Mouse (Mus musculus) kidney, postnatal 0 days (tissue): Measurements from ENCODE around the gene Actr5. TPM values are rescaled to one million over a fixed set of nuclear protein-coding genes. Genes with fewer than 3 reads are reported as not detected.
A peak's percentile ranks its signal among the peaks of the same experiment; 100 is the strongest.

Experiments
- ATAC-seq: fragments of 200-750 bp; cut with Nextera tagmentation; replicated peaks from 2 replicates; pipeline ENCODE4 v1.8.0; 2017; ENCODE audit warnings: low read depth, moderate number of reproducible peaks, moderate TSS enrichment, moderate library complexity; ENCODE audit not compliant: low FRiP score
- DNase-seq: peaks from one replicate; pipeline ENCODE4 v3.0.0-alpha.2; 2016; ENCODE audit warnings: low spot score
- H3K27ac ChIP-seq: fragments of 300-500 bp; sonication (generic); 2 replicates; pipeline ENCODE4 v1.5.1; 2014; ENCODE audit warnings: mild to moderate bottlenecking
- H3K27me3 ChIP-seq: fragments of 300-500 bp; sonication (generic); 2 replicates; pipeline ENCODE4 v1.6.1; 2014; ENCODE audit warnings: low read length, mixed read lengths; ENCODE audit not compliant: insufficient read depth
- H3K36me3 ChIP-seq: fragments of 300-500 bp; sonication (generic); 2 replicates; pipeline ENCODE4 v1.6.1; 2014; ENCODE audit warnings: low read length, mixed read lengths; ENCODE audit not compliant: insufficient read depth
- H3K4me1 ChIP-seq: fragments of 300-500 bp; sonication (generic); replicated peaks from 2 replicates; pipeline ENCODE4 v1.6.1; 2014; ENCODE audit warnings: antibody characterized with exemption, low read length, mixed read lengths; ENCODE audit not compliant: insufficient read depth
- H3K4me2 ChIP-seq: fragments of 300-500 bp; sonication (generic); 2 replicates; pipeline ENCODE4 v1.6.1; 2014; ENCODE audit warnings: mild to moderate bottlenecking, low read length, moderate library complexity, mixed read lengths
- H3K4me3 ChIP-seq: fragments of 300-500 bp; sonication (generic); replicated peaks from 2 replicates; pipeline ENCODE4 v1.5.1; 2014; ENCODE audit warnings: low read depth, low read length
- H3K9ac ChIP-seq: fragments of 300-500 bp; sonication (generic); 2 replicates; pipeline ENCODE4 v1.6.1; 2014; ENCODE audit warnings: low read depth, low read length
- H3K9me3 ChIP-seq: fragments of 300-500 bp; sonication (generic); replicated peaks from 2 replicates; pipeline ENCODE4 v1.6.1; 2016; ENCODE audit warnings: low read length, inconsistent platforms, mixed read lengths
- CTCF ChIP-seq: IDR thresholded peaks from 2 replicates; pipeline ENCODE4 v1.5.1; 2016; ENCODE audit warnings: antibody characterized with exemption, low read depth, mild to moderate bottlenecking, moderate library complexity
- WGBS: fragments of 180-500 bp; shearing (Covaris S2); extraction: QIAGEN DNeasy Blood & Tissue Kit; methylation state at CpG from one replicate; pipeline ENCODE4 v1.1.7; 2014; 5-methylcytosine and 5-hydroxymethylcytosine counted together
- microRNA counts: library from miRNA; unstranded; fragments of <30 nt; microRNA quantifications from one replicate; lab custom pipeline; 2015
- microRNA-seq: library from miRNA; unstranded; fragments of <30 nt; microRNA quantifications from one replicate; pipeline ENCODE4, GENCODE M21; 2016
- polyA plus RNA-seq: library from polyadenylated mRNA; unstranded; fragments of >200 nt; fragmentation: Nextera tagmentation; extraction: Ambion mirVana; gene quantifications from 2 replicates; pipeline ENCODE4 v1.2.1, GENCODE M21; 2015

Gene Actr5
- polyA plus RNA-seq, 1 experiment from 2014 or later: 9.1 TPM

DNA sequence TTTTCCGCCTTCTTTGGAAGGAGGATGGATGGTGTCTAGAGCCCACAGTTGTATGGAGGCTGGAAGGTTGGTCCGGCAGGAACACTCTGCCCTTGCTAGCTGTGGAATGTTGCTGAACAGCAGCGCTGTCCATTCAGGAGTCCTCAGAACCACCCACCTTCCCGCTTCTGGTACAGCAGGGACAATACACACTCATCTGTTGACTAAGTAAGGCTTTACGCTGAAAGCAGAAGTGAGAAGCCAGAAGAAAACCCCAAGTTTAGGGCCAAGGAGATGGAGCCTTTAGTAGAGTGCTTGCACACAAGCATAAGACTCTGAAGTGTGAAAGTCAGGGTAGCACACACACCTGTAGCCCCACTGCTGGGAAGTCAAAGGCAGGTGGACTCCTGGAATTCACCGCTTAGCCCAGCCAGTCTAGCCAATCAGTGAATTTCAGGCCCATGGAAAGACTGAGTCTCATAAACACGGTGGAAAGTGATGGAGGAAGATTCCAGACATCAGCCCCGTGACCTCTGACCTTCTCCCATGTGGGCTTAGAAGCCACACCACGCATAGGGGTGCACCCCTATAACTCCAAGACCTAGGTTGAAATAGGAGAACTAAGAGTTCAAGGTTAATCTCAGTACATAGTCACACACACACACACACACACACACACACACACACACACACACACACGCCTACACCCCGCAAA, 57.8 kb downstream of the Actr5 start:
- H3K4me1 ChIP-seq: no peaks in the 10 kb centered on the region
- ATAC-seq (no peak), DNase-seq (no peak)
- H3K4me2 ChIP-seq: no peak overlapping the region
- no peak for TF ChIP-seq CTCF
- WGBS: 40% methylated on average over 11 of the region's 11 CpGs
- H3K9ac ChIP-seq: no peak overlapping the region
- no peak overlapping the region for H3K27ac ChIP-seq
- H3K9me3 ChIP-seq: no peaks in the 10 kb centered on the region
- no peaks in the 10 kb centered on the region for H3K36me3 ChIP-seq
- H3K27me3 ChIP-seq: no peaks in the 10 kb centered on the region
- H3K4me3 ChIP-seq: no peak overlapping the region

DNA sequence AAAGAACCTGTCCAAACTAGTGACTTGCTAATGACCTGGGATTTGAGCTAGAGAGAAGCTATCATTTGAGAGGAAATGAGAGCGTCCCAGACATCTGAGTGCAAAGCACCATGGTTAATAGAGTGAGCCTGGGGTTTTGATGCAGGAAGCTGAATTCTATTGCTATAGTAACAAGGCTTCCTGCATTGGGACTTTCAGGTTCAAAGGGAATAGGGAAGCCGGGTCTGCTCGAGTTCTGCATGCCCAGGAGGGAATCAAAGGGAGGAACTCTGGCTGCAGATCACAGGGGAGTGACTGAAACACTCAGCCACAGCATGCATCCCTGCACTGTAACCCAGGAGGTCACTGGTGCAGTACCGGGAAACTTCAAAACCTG, 58.3 kb downstream of the Actr5 start:
- H3K9ac ChIP-seq: no peak overlapping the region
- H3K36me3 ChIP-seq: no peaks in the 10 kb centered on the region
- H3K4me2 ChIP-seq: no peak overlapping the region
- DNase-seq (peak; percentile 71), ATAC-seq (no peak)
- H3K9me3 ChIP-seq: no peaks in the 10 kb centered on the region
- no peak overlapping the region for H3K4me3 ChIP-seq
- 7% methylated on average over 4 of the region's 4 CpGs for WGBS
- H3K4me1 ChIP-seq: 0 out of 2 replicates have a peak, but pooled peaks cover 5% of the 10 kb centered on the region
- TF ChIP-seq CTCF: no peak
- H3K27ac ChIP-seq: no peak overlapping the region
- no peaks in the 10 kb centered on the region for H3K27me3 ChIP-seq

GRCm38 (mm10) chr2:158684247-158684843, 59.7 kb downstream of the Actr5 start:
- H3K9me3 ChIP-seq: no peaks in the 10 kb centered on the region
- 49% methylated on average over 9 of the region's 9 CpGs for WGBS
- H3K9ac ChIP-seq: no peak overlapping the region
- TF ChIP-seq CTCF: no peak
- 0 out of 2 replicates have a peak, but pooled peaks cover 14% of the 10 kb centered on the region for H3K4me1 ChIP-seq
- H3K4me3 ChIP-seq: no peak overlapping the region
- H3K4me2 ChIP-seq: no peak overlapping the region
- H3K36me3 ChIP-seq: no peaks in the 10 kb centered on the region
- ATAC-seq (no peak), DNase-seq (no peak)
- H3K27ac ChIP-seq: no peak overlapping the region
- H3K27me3 ChIP-seq: no peaks in the 10 kb centered on the region

DNA sequence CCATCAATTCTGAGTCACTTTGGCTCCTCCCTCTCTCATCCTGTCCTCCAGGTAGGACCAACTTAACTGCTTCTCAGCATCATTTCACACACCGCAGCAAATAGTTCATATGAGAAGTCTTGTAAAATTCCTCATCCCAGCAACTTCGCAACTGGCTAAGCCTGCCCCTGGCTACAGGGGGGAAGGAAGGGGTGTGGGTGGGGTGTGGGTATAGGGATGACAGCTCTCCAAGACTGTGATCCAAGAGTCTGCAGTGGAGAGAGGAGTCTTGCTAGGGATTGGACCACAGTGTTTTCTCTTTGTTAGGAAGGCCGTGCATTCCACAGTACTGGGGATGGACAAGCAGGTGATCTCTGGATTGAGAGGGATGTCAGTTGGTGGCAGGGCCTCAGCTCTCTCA, 60.2 kb downstream of the Actr5 start:
- peaks cover 14% of the 10 kb centered on the region; the same call in 1 of the 2 replicates for H3K4me1 ChIP-seq
- no peak overlapping the region for H3K4me2 ChIP-seq
- ATAC-seq: no peak
- no peaks in the 10 kb centered on the region for H3K9me3 ChIP-seq
- TF ChIP-seq CTCF: no peak
- H3K4me3 ChIP-seq: no peak overlapping the region
- no peaks in the 10 kb centered on the region for H3K36me3 ChIP-seq
- H3K9ac ChIP-seq: no peak overlapping the region
- H3K27ac ChIP-seq: no peak overlapping the region
- 33% methylated on average over 3 of the region's 3 CpGs for WGBS
- no peaks in the 10 kb centered on the region for H3K27me3 ChIP-seq
- DNase-seq: no peak

DNA sequence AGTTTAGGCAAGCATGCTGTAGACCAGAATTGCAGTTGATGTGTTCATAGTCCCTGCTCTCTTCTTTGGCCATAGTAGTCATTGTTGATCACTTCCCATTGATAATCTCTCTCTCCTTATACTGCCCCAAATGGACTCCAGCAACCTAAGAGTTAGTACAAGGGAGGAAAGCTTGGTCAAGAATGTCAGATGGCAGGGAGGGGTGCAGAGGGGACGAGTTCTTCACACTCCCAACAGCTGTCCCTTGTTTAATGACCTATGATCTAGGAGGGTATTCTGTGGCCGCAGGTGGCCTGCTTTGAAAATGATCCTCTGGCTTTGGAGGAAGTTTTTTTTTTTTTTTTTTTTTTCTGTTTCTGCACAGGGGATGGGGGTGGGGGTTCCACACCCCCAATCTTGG, 61.7 kb downstream of the Actr5 start:
- Histone ChIP-seq H3K36me3 (no peaks in the 10 kb centered on the region), H3K4me2 (no peak overlapping the region), H3K27me3 (no peaks in the 10 kb centered on the region), H3K27ac (no peak overlapping the region), H3K4me3 (no peak overlapping the region), H3K4me1 (peaks cover 14% of the 10 kb centered on the region; the same call in 1 of the 2 replicates), H3K9ac (no peak overlapping the region), H3K9me3 (no peaks in the 10 kb centered on the region)
- TF ChIP-seq CTCF: no peak
- WGBS: 32% methylated on average over 2 of the region's 2 CpGs
- ATAC-seq (no peak), DNase-seq (peak; percentile 76)

- DNase-seq (peak; percentile 75), ATAC-seq (no peak)
- TF ChIP-seq CTCF: no peak; the same call in 1 of the 2 replicates
- Histone ChIP-seq H3K27ac (peak overlapping the region; percentile 61), H3K4me2 (peak overlapping the region; percentile 46), H3K27me3 (no peaks in the 10 kb centered on the region), H3K9ac (peak overlapping the region; percentile 24; the same call in 1 of the 2 replicates), H3K36me3 (no peaks in the 10 kb centered on the region), H3K9me3 (no peaks in the 10 kb centered on the region), H3K4me3 (peak overlapping the region; percentile 13; the same call in 1 of the 2 replicates), H3K4me1 (peaks cover 14% of the 10 kb centered on the region; the same call in 1 of the 2 replicates)
- WGBS: 9% methylated on average over 25 of the region's 25 CpGs
Measured at GRCm38 (mm10) chr2:158687804-158688241, 63.1 kb downstream of the Actr5 start.

MicroRNAs encoded within 50 kb of the gene (microRNA counts, 519-probe panel; counts per million panel counts)
- microRNA mmu-miR-3474 (lab: Ali Mortazavi, UCI): 330 counts per million, percentile 68 among the panel's probes with 10 or more counts

Small RNA genes lying within 50 kb of the gene (microRNA-seq; reads per million reads assigned to microRNA genes)
- gene Mir3474: 1.0 reads per million

Other genes with a start within 250 kb of the Actr5 start
- 2.9 and 3.5 TPM in 2 replicates for gene Snhg11, start 249.2 kb upstream of the Actr5 start, polyA plus RNA-seq
- gene Ralgapb, start 215.0 kb upstream of the Actr5 start, polyA plus RNA-seq: 13.9 and 17.6 TPM in 2 replicates
- gene Adig, start 122.3 kb upstream of the Actr5 start, polyA plus RNA-seq: not detected in 2 replicates
- 0.74 and 0.89 TPM in 2 replicates for gene Arhgap40, start 112.1 kb upstream of the Actr5 start, polyA plus RNA-seq
- not detected in 2 replicates for gene Slc32a1, start 14.1 kb upstream of the Actr5 start, polyA plus RNA-seq
- gene Ppp1r16b, start 40.5 kb downstream of the Actr5 start, polyA plus RNA-seq: 10.1 TPM in 2 replicates
- 20.9 and 23.5 TPM in 2 replicates for gene Fam83d, start 143.2 kb downstream of the Actr5 start, polyA plus RNA-seq
- 13.4 and 14.4 TPM in 2 replicates for gene Dhx35, start 169.9 kb downstream of the Actr5 start, polyA plus RNA-seq